Mouse (Mus musculus) R1 (cell line): ENCODE results near the gene Kcnmb1.

Experiments used
- DNase-seq: peaks from one replicate; pipeline ENCODE4 v3.0.0-alpha.2; 2018; ENCODE audit warnings: low read depth, low spot score

Kcnmb1 gene

DNA sequence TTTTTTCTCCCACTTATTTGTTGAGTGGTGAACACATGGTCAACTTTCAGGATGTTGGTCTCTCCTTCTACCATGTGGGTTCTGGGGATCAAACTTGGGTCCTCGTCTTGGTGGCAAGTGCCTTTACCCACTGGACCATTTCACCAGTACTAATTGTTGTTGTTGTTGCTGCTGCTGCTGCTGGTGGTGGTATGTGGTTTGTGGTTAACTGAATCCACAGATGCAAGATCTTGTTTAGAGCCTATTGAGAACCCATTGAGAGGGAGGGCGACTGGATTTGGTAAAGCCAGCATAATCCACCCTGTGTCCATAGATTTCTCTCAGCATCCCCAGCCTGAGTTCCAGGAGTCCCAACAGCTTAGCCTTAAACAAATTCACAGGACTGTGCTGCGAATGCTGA lies 37.6 kb downstream of the Kcnmb1 start:
- DNase-seq, result no peak

DNA sequence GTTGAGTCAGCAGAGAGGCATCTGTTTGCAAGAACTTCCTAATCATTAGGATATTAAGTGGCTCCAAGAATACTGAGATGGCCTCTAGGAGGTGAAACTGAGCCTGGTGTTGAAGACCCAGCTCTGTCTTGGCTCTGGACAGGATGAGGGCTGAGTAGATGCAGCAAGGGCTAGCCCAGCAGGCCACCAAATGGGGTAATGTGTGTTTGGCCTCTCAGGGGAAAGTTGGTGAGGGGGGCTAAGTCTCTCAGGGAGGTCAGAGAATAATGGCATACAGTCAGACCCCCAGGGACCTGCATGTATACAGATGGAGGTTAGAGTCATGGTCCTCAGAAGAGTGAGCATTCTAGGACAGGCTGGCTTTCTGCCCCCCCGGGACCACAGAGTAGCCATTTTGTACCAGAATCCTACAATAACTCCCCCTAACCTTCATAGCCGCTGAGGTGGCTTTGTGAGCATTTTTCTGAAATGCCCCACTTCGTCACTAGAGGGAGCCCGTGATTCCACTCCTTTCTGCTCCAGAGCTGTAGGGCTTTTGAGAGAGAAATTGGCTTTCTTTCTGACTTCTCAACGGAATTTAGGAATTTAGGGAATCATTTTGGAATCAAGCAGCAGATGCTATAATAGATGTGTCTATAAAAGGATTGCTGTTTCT lies 39.3 kb downstream of the Kcnmb1 start:
- DNase-seq, result peak; percentile 51

DNA sequence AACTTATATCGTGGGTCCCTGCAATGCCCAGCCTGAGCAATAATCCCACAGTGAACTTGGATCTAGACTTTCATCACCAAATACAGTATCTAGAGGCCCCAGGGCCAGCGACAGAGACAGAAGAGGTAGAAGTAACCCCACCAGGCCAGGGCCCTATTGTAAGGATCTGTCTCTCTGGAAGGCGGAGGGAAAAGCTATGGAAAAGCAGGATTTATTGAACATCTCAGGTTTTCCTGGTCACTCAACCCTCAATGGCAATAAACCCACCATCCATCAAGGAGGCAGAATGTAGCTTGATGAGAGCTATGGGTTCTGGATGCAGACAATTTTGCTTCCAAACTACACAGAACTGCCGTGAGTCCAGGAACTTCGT lies 39.8 kb downstream of the Kcnmb1 start:
- no peak for DNase-seq

DNA sequence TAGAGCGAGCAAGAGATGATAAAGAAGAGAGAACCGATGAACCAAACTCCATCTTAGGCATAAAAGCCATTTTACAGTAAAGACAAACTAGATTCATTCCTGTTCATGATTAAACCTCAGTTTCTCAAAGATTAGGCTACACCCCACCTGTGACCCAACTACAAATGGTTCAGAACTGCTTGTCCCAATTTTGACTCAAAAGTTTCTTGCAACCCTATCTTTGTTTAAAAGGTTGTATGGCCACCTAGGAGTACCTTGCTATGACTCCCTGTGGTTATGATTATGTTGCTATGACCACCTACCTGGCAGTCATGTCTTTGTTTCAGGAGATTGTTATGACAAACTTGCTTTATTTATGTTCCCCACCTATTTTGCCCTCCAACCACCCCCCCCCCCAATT lies 44.8 kb downstream of the Kcnmb1 start:
- no peak for DNase-seq

DNA sequence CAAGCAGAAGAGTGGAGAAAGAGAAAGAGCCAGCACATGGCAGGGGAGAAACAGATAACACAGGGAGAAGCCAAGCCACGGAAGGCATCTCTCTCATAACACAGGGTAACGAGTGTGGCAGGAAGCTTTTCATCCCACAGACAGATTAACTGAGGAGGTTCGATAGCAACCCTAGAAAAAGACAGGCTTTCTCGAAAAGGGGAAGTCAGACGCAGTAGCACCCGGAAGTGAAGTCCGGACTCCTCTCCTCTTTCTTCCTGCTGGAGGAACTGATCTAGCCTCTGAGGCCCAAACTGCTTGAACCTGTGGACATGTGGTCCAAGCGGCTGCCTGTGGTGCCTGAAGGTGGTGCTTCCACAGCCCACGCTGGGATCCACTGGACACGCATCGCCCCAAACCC lies 45.4 kb downstream of the Kcnmb1 start:
- DNase-seq, result no peak

DNA sequence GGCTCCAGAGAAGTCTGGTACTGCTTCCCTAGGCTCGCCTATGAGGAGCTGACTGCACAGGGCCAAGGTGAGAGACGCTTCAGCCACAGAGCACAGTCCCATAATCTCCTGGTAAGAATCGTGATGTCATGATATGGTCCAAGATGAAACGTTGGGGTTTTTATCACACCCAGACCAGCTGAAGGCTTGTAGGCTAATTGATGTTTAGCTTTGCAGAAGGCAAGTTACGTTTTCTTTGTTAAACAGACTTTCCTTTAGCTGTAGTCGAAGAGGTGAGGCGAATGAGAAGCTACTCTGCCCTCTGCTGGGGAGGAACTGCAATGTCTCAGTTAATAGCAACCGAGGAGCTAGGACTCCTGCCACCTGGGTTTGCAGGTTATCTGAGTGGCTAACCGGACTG lies 45.9 kb downstream of the Kcnmb1 start:
- peak; percentile 72 for DNase-seq

DNA sequence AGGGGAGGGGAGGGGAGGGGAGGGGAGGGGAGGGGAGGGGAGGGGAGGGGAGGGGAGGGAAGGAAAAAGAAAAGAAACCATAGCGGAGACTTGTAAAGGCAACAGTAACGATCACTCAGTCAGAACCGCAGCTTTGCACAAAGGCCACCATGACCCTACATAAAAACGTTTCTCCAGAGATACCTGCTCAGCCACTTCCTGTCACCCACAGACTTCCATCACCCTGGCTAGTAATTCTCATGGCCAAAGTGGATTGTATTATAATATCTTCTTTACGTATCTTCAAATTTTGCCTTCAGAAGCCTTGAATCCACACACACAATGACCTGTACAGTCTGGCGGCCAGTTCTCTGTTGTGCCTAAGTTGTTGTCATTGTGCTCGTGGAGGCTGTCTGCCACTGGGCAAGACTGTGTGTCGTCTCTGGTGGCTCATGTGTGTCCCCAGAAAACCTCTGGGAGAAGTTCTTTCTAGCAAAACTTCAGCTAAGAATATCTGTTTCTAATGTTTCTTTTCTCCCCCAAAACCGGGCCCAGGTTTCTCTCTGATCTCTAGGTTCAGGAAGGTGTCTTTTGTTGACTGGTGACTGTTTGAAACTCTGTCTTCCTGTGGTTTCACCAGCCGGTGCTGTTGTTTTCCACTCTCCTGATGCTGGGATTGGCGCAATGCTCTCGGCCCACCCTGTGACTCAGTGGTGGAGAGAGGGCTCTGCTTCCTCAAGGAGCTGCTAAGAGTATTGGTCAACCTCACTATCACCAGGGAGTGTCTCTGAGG lies 46.7 kb downstream of the Kcnmb1 start:
- no peak for DNase-seq

DNA sequence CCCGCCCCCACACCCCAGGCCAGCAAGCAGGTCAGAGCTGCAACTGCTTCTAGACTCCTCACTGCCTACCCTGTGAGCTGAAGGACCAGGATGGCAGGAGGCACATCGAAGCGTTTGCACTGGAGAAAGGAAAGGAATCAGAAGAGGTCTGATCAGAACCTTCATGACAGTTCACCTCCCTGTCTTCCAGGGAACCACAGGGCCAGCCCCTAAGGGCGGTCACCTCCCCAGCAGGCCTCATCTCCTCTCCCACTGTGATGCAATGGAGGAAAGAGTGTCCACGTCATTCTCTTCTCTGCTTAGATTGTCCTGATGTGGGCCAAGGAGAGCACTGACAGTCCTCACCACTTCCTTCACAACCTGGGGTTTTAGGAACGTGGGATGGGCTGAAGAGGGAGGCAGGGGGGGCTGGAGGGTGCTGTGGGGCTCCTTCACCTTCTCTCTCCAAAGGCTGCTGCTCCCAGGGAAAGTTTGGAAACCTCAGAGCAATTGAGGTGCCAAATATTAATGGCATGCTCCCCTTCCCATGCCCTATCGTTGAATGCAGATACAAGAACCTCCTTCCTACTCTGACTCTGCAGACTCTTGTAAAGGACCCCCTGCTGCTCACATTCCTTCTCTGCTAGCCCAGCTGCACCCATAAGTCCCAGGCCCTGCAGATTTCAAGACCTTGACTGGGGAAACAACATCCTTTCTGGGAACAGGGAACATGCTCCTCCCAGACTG lies 47.5 kb downstream of the Kcnmb1 start:
- peak; percentile 53 for DNase-seq

DNA sequence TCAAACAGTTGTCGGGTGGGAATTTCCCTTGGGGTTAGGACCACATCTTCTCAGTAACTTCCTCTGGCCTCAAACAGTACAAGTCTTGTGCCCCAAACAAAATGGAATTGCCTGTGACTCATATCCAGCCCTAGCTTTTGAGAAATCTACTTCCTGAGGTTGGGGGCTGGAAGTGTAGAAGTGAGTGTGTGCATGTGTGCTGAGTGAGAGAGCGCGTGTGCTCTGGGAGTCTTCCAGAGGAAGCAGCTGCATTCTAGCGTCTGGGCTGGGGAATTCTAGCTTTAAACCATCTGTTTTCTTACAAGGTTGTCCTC lies 48.0 kb downstream of the Kcnmb1 start:
- no peak for DNase-seq

DNA sequence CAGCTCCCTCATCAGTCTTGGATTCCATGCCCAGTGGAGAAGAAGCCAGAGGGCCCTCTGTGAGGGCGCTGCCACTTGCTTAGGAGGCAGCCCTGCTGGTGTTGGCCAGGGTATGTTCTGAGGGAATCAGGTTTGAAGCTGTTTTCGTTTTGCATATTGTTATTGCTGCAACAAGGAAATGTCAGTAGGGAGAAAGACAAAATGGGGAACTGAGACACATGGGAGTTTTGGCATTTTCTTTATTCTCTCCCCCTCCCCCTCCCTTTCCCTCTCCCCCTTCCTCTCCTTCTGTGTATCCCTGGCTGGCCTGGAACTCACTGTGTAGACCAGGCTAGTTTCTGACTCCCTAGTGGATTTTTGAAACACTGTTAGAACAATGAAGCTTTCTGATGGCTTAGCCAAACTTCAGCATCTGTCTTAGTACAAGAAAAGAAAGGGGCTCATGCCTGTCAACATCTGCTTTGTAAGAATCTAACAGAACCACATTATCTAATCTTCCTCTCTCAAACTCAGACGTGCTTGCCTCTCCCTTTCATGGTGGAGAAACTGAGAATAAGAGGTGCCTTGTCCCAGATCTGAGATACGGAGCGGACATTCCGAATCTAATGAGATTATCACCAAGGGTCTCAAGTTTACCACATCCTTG lies 49.3 kb downstream of the Kcnmb1 start:
- DNase-seq, result no peak
